Mouse (Mus musculus): ENCODE data around the gene Lrmda.

DNA sequence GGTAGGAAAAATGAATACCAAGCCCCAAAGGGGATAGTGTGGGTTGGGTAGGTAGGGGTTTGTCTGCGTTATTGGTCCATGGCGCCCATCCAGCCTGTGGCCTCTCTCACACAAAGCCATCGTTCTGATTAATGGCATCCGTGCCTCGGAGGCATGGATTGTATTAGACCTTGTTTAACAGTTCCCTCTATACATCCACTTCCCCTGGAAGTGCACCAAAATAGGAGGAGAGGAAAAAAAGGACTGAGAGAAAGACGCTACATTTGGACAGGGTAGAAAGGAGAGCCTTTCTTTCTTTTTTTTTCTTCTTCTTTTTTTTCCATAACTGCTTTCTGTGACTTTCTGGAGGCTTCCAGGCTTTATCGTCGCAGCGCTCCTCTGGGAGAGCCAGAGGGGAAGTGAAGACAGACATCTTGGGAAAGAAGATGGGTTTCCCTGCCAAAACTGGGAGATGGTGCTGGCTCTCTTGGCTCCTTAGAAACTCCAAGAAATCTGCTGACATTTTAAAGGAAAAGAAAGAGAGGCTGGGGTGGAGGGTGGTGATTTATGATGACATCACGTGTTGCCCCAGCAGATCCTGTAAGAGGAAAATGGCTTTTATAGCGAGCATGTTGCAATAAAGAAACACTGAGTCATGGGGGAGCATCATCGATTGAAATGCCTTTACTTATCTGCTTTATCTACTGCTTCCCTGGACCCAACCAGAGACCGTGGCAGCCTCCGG lies 32.6 kb downstream of the Lrmda start:
- no peak for TF ChIP-seq RCOR1 (IDR thresholded peaks at IDR 0.05; ENCODE audit: low read depth, low read length)
- TF ChIP-seq CTCF (IDR thresholded peaks at IDR 0.05 in 2 of 3, conservative IDR thresholded peaks at IDR 0.05 in 1 of 3; ENCODE audit: control insufficient read depth in 1 of 3, insufficient read depth in 1 of 3, low read depth in 2 of 3, low read length in 3 of 3, poor library complexity in 1 of 3, severe bottlenecking in 1 of 3), result no peak
- no peak for TF ChIP-seq POLR2A (IDR thresholded peaks at IDR 0.05; ENCODE audit: control insufficient read depth in 1 of 2, insufficient read depth in 1 of 2, low read depth in 1 of 2, low read length in 2 of 2, poor library complexity in 1 of 2)
- no peak for TF ChIP-seq GABPA (IDR thresholded peaks at IDR 0.05; ENCODE audit: low read depth, low read length)
- no peak for TF ChIP-seq USF1 (IDR thresholded peaks at IDR 0.05; ENCODE audit: low read depth, low read length)
- no peak for TF ChIP-seq ZNF384 (IDR thresholded peaks at IDR 0.05; ENCODE audit: low read depth, low read length)
- no peak for TF ChIP-seq TCF12 (IDR thresholded peaks at IDR 0.05; ENCODE audit: low read depth, low read length)
